Mouse (Mus musculus): ENCODE results near the gene Desi1.

DNA sequence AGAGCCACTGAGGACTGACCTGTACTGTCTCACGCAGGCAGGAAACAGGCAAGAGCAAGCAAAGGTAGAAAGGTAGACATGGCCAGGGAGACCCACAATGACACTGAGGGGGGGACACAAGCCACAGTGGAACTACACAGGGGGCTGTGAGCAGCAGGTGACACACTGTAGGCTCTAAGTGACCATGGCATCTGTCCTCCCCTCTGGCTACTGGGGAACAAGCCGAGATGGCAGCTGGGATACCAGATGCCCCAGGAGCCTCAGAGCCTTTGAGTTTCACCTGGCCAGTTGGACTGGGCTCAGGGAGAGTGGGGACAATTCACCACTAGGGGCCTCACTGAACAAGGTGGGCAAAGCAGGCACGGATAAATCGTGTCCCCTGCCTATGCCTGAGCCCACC, 81.4 kb downstream of the Desi1 start:
- TF ChIP-seq POLR2A (IDR thresholded peaks at IDR 0.05; ENCODE audit: borderline replicate concordance, control insufficient read depth, low read depth, low read length) (no peak), CTCF (IDR thresholded peaks at IDR 0.05; ENCODE audit: control insufficient read depth, insufficient read depth, low read length) (no peak)

All from bone marrow, adult 2 months (tissue).